Mouse (Mus musculus): ENCODE data around the gene Srcap. TPM values are rescaled to one million over a fixed set of nuclear protein-coding genes. Genes with fewer than 3 reads are reported as not detected.
"Not testable (repeated sequence)": the region's sequence is repeated elsewhere in the genome, so short reads cannot be mapped to it uniquely, and the experiment has no call there.

The Srcap gene
- polyA plus RNA-seq, 2 experiments from 2014 or later: 8.1 to 10.9 TPM

DNA sequence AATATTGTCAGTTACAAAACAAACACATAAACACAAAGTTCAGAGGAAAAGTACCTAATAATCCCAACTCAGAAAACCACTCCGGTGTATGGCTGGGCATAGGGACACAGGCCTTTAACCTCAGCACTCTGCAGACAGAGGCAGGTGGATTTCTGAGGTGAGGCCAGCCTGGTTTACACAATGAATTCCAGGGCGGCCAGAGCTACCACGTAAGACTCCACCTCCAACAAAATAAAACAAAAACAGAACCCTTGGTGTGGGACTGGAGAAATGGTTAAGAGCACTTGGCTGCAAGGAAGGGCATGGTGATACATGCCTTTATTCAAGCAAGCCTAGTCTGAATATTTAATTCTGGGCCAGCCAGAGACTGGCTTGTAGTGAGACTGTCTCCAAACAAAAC lies 19.9 kb upstream of the Srcap start:
- no peak for ATAC-seq

DNA sequence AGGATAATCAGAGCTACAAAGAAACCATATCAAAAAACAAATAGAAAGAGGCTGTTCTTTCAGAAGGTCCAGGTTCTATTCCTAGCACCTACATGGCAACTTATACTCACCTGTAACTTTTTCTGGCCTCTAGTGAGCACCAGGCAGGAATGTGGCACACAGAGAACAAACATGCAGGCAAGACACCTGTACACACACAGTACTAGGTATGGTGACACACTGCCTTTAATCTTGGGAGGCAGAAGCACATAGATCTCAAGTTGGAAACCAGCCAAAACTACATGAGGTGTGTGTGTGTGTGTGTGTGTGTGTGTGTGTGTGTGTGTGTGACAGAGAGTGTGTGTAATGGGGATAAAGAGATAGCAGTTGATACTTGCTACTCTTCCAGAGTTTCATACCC lies 17.1 kb upstream of the Srcap start:
- no peak for ATAC-seq

DNA sequence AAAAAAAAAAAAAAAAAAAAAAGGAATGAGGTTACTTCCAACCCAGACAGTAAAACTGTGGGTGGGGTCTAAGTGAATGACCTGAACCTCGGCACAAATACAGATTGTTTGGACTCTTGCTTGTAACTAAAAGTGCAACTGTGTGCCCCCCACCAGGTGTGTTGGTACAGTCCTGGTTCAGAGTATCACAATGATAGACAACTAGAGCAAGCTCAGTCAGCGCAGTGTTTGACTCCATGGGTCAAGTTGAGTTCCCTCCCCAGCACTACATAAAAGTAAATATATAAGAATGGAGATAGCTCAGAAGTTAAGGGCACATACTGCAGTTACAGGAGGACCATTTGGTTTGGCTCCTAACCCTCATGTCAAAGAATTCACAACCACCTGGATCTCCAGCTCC lies 14.4 kb upstream of the Srcap start:
- ATAC-seq: no peak

DNA sequence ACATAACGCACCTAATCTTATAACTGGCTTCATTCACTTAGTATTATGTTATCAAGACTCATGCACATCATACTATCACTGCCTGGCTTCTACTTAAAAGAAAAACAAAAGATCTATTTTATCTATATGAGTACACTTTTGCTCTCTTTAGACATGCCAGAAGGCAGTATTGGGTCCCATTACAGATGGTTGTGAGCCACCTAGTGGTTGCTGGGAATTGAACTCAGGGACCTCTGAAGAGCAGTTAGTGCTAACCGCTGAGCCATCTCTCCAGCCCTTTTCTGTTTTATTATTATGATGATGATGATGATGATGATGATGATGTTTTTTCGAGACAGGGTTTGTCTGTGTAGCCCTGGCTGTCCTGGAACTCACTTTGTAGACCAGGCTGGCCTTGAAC lies 13.4 kb upstream of the Srcap start:
- ATAC-seq: no peak

DNA sequence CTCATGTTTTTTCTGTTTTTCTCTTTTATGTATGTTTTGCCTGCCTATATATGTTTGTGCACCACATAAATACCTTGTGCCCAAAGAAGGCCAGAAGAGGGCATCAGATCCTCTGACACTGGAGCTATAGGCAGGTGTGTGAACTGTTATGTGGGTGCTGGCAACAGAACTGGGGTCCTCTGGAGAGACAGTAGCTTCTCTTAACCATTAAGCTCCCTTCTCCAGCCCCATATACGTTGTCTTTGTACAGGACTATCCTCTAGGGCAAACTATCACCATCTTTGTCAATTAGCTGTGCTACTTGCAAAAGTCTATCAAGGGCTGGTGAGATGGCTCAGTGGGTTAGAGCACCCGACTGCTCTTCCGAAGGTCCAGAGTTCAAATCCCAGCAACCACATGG lies 3.5 kb upstream of the Srcap start:
- ATAC-seq: no peak

DNA sequence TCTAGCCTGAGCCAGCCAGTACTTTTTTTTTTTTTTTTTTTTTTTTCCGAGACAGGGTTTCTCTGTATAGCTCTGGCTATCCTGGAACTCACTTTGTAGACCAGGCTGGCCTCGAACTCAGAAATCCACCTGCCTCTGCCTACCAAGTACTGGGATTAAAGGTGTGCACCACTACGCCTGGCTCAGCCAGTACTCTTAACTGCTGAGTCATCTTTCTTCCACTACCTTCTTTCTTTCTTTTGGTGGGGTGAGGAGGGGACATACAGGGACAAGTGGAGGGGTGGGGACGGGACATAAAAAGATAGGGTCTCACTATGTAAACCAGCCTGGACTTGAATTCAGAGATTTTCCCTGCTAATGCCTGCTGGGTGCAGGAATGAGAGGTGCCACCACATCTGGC lies 2.0 kb upstream of the Srcap start:
- not testable (repeated sequence) for ATAC-seq

DNA sequence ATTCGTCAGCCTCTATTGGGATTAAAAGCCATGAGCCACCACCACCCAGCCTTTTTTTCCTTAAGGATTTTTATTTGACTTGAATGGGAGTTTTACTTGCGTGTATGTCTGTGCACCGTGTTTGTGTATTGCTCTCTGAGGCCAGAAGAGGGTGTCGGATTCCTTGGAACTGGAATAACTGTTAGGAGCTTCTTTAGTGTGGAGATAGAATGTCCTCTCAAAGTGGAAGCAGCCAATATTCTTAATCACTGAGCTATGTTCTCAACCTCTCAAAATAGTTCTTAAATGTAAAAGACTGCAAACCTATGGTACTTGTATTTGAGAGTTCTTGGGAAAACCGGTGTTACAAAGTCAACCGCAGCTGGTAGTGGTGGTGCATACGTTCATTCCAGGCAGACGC lies 542 bp upstream of the Srcap start:
- no peak for ATAC-seq

DNA sequence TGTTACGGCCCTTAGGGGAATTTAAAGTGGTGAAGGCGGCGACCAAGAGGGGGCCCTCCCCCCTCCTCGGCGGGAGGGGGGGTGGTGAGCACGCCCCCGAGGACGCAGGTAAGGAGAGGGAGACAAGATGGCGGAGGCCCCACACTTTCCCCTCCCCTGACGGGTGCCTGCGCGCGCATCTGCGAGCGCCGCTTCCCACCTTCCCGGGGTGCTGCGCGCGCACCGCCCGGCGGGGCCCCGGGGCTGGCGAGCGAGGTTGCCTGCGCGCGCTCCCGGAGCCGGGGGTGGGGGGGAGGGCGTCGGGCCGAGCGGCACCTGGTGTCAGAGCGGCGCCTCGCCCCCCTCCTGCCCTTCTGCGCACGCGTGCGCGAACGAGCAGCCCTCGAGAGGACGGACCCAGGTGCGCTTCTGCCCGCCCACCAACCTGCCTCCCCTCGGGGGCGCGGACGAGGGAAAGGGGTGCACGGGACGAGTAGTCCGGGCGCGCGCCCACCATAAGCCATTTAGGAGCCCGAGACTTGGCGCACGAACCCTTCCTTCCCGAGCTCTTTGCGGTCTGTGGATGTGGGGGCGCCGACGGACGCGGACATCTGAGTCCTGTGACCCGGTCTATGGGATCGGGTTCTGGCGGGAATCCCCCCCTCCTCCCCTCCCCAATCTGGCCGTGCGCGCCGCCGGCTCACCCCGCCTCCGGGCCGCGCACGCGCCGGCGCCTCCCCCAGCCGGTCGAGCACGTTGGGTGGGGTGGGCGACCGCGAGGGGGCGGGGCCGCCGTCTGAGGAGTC lies 640 bp downstream of the Srcap start:
- ATAC-seq: peak; percentile 56

DNA sequence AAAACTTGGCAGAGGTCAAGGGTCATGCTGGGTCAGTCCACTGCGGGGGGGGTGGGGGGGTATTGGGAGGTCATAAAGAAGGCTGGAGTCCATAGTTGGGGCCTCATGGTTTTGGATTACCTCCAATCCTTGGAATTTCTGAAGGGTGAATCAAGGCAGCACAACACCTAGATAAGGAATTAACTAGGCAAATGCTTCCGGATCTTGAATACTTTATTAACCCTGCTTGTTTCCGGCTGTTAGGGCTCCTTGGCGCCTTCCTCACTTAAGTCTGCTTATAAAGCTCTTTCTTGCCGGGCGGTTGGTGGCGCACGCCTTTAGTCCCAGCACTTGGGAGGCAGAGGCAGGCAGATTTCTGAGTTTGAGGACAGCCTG lies 1.2 kb downstream of the Srcap start:
- ATAC-seq: no peak

DNA sequence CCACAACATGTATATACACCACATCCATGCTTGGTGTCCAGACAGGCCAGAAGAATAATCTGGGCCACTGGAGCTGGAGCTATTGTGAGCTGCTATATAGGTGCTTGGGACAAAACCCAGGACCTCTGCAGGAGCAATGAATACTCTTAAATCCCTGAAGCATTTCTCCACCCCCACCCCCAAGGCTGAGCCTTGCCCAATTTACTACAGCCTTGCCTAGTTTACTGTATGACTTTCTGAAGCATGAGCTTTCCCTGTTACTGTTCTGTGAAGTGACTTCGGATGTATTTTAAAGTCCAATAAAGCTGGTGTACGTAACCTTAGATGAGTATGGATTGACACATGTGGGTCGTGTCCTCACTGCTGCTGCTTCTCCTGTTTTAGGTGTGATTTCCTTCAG lies 2.0 kb downstream of the Srcap start:
- no peak for ATAC-seq

DNA sequence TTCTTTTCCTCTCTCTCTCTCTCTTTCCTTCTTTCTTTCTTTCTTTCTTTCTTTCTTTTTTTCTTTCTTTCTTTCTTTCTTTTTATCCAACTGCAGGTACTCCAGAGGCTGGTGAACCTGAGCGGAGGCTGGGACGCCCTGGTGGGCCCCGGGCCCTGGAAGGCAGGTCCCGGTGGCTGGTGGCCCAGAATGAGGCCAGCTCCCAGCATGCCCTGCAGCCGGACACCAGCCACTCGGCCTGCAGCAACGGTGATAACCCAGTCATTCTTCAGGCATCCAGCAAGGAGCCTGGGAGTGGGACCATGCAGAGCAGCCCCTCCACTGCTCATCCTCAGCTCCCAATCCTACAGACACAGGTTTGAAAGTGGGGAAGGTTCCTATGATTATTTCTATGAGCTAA lies 4.1 kb downstream of the Srcap start:
- ATAC-seq: no peak

DNA sequence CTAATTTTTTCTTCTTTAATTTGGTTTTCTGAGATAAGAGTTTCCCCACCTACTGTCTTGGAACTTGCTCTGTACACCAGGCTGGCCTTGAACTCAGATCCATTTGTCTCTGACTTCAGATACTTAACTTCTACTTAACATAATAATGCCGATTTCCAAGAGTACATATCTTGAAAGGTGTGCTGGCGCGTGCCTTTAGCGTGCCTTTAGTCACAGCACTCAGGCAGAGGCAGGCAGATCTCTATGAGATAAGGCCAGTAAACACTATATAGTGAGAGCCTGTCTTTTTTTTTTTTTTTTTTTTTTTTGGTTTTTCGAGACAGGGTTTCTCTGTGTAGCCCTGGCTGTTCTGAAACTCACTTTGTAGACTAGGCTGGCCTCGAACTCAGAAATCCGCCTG lies 4.6 kb downstream of the Srcap start:
- ATAC-seq: no peak

DNA sequence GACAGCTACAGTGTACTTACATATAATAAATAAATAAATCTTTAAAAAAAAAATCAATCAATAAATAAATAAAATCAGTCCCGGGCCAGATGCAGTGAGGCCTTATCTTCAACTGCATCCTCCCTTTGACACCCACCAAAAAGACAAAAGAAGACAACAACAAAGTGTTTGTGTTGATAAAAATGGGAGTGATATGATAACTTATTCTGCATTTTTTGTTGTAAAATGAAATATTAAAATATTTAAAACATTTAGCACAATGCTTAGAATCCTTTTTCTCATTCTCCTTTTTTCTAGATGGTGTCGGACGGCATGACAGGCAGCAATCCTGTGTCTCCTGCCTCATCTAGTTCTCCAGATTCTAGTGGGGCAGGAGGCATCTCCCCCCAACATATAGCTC lies 7.5 kb downstream of the Srcap start, which contains the start of gene Gm42715:
Gene Gm42715 (plus strand): TSS at position 301 of the 400 bp plus-strand sequence.
- ATAC-seq: no peak

DNA sequence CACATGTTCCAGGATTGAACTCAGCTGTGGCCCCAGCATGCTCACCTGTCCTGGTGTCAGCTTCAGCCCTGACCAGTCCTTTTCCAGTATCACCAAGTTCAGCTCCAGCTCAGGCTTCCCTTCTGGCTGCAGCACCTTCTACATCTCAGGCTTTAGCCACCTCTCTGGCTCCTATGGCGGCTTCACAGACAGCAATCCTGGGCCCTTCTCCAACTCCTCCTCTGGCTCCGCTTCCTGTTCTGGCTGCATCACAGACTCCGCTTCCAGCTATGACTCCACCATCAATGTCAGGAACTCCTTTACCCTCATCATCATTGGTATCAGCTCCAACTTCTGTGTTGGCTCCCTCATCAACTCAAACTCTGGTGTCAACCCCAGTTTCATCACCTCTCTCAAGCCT lies 29.9 kb downstream of the Srcap start:
- ATAC-seq: no peak

DNA sequence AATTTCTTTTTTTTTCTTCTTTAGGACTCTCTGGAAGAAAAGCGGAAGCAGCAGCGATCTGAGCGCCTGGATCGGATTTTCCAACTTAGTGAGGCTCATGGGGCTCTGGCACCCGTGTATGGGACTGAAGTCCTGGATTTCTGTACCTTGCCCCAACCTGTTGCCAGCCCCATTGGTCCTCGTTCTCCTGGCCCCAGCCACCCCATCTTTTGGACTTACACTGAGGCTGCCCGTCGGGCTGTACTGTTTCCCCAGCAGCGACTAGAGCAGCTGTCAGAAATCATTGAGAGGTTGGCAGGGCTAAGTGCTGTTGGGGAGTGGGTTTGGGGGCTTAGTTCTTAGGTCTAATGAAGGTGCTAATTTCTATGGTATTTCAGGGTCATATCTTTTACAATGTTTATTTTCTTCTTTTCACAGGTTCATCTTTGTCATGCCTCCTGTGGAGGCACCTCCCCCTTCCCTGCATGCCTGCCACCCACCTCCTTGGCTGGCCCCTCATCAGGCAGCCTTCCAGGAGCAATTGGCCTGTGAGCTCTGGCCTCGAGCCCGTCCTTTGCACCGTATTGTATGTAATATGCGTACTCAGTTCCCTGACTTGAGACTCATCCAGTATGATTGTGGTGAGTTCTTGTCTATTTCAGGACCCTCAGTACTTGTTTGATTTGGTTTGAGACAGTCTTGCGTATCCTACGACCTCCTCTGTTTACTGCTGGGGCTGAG lies 37.5 kb downstream of the Srcap start:
- no peak for ATAC-seq

DNA sequence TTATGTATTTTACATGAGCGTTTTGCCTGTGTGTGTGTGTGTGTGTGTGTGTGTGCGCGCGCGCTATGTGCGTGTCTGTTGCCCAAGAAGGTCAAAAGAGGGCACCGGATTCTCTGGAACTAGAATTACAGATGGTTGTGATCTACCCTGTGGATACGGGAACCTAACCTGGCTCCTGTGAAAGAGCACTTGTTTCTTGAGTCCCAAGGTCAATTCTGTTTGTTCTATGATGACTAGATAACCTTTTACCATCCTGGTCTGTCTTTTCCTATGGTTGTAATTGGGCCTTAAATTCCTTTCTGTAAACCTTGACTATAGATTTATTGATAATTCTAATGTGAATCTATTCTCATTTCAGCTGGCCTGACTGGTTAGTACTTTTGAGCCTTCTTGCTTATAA lies 39.8 kb downstream of the Srcap start:
- no peak for ATAC-seq

DNA sequence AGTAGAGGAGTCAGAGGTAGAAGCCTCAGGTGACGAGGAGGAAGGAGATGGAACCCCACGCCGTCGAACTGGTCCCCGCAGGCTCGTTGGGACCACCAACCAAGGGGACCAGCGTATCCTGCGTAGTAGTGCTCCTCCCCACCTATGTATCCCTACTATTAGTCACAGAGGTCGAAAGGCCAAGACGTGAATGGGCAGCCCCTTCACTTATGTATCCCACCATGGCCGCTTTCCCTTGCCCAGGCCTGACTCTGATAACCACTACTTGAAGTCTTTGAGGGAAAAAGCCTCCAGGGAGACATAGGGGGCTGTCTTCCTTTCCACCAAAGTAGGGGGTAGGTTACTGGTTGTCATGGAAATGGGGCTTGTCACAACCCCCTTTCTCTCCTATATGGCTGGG lies 48.8 kb downstream of the Srcap start:
- ATAC-seq: no peak

DNA sequence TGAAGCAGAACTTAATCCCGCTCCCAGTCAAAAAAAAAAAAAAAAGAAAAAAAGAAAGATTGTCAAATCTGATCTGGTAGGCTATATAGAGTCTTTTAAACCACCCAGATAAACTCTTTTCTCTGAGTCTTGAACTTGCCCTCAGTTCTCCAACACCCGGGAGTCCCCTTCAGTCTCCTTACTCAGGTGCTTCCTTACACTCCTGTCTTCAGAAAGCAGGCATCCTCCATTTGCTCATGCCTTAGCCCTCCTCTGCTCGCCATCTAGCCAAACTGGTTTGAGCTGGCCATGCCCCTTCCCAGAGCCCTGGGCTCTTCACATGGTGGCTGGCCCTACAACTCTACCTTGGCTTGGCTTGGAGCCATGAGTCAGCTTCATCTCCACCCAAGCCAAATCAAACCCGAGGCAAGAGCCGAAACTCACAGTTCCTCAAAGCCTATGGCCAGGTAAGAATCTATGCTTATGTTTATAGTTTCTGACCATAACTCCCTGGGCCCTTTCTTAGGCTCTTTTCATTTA lies 49.6 kb downstream of the Srcap start, which contains the start of gene Tmem265:
Gene Tmem265 (plus strand): TSS at position 51 of the 519 bp plus-strand sequence.
- ATAC-seq: no peak

DNA sequence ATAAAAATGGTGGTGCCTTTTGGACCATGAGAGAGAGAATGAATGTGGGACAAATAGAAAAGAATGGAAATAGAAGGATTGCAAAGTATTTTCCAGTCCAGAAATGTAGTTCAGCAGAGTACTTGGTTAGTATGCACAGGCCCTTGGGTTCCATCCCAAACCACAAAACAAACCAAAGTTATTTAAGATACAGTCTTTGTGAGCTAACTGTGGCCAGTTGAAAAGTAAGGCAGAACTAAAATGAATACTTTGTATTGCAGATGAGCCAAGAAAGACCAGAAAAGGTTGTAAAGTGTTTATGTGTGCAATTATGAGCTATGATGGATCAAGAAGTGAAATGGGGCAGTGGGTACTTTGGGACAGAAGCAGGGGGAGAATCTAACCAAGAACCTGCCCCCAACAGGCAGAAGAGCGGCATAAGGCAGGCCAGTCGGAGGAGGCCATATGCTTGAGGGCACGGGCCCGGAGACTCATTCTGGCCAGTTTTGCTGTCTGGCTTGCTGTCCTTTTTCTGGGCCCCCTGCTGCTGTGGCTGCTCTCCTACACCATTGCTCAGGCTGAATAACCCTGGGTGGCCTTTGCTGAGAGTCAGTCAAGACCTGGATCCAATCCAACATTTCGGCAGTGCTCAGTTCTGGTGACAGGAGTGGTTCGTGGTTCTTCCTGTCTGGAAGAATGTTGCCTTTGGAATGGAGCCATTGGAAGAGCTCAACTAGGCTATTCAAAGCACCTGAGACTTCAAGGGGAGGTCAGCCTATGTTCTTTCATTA lies 52.8 kb downstream of the Srcap start:
- no peak for ATAC-seq

DNA sequence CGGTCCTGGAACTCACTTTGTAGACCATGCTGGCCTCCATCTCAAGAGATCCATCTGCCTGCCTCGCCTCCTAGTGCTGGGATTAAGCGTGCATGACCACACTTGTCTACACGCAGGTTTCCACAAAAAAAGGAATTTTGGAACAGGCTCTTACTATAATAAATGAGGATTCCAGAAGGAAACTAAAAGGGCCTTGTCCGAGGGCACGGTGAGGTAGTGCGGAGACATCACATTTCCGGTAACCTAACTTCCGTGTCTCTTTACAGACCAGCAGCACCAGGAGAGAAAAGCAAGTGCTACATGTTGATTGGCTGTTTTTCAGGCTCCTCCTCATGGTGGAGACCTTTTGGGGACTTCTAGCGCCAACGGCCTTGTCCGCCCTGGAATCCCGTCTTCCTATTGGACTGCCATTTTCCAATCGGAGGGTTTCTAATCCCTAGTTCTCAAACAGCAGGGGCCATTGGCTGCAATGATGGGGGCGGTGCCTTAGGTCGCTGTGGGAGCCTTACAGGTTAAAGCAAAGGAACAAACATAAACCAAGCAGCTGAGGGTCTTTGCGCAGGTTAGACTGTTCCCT lies 61.2 kb downstream of the Srcap start, which contains the start of gene Phkg2:
Gene Phkg2 (plus strand): TSS at position 446 of the 577 bp plus-strand sequence.
- ATAC-seq: peak; percentile 99

DNA sequence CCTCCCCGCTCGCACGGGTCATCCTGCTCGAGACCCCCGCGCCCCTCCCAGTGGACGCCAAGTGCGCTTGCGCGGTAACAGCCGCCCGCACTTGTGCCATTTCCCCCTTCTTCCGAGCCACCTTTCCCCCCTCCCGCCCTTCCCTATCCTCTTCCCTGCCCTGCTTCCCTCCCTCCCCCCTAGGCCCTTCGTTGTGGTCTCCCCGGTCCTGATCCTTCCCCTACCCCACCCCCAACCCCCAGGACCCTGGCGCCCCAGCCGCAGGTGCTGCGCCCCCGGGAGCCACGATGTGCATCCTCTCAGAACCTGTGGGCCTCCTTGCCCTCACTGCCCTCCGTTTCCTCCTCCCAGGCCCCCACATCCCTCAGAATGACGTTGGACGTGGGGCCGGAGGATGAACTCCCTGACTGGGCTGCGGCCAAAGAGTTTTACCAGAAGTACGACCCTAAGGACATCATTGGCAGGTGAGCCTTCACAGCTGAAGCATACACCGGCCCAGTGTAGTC lies 61.8 kb downstream of the Srcap start:
- no peak for ATAC-seq

DNA sequence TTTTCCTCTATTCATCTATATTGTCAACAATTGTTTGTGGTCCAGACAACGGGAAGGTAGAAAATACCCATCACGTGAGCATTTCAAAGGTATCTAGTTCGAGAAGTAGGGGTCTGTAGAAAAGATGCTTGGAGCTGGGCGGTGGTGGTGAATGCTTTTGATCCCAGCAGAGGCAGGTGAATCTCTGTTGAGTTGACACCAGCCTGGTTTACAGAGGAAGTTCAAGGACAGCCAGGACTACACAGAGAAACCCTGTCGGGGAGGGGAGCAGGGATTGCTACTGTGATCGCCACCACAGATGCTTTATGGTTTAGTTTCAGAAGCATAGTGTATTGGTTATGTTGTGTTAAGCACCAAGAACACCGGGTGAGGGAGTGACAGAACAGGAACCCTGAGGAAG lies 62.3 kb downstream of the Srcap start:
- ATAC-seq: no peak

DNA sequence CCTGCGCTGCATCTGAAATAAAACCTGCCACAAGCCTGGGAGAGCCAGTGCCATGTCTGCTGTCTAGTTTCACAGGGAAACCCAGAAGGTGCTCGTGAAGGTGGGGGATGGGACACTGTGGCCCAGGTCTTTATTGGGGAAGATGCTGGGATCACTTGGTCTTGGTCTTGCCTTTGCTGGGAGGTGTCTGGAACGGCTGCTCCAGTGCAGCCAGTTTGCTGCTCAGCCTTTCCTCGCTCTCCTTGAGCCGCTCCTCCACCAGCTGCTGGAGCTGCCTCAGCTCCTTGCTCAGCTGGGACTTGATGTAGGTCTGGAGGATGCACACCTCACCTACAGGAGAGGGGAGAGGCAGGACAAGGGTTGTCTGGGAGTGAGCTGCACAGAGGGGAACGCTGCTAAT lies 71.5 kb downstream of the Srcap start:
- no peak for ATAC-seq
